Mouse (Mus musculus): Measurements from ENCODE around the gene Efemp2. TPM values are rescaled to one million over a fixed set of nuclear protein-coding genes. Genes with fewer than 3 reads are reported as not detected.

Gene Efemp2
- polyA plus RNA-seq (2011; ENCODE audit: insufficient read depth, insufficient read length, low replicate concordance, missing spikeins) = 229 and 236 TPM in 2 replicates

- Histone ChIP-seq H3K27ac (ENCODE audit: control insufficient read depth, insufficient read depth, low read depth, low read length, poor library complexity) (no peak within 1 kb of the TSS), H3K4me1 (ENCODE audit: control insufficient read depth, insufficient read depth, low read length) (no peaks in the 10 kb centered on the region), H3K4me3 (replicated peaks; ENCODE audit: control insufficient read depth, low read depth, low read length) (no peak within 1 kb of the TSS)
- 18% methylated on average over 22 of the region's 22 CpGs for WGBS
- no peak for TF ChIP-seq CTCF (IDR thresholded peaks at IDR 0.05; ENCODE audit: control insufficient read depth, insufficient read depth, low read length)
- TF ChIP-seq POLR2A (IDR thresholded peaks at IDR 0.05; ENCODE audit: borderline replicate concordance, control insufficient read depth, low read depth, low read length) = peak; percentile 33; the same call in 1 of the 2 replicates
Measured at GRCm38 (mm10) chr19:5473720-5474119, at the start of gene Efemp2. Gene Efemp2, plus strand, starts transcription at chr19:5473954.

- Histone ChIP-seq H3K27ac (ENCODE audit: control insufficient read depth, insufficient read depth, low read depth, low read length, poor library complexity) (peak overlapping the region; percentile 86), H3K4me3 (replicated peaks; ENCODE audit: control insufficient read depth, low read depth, low read length) (peak overlapping the region; percentile 66), H3K4me1 (ENCODE audit: control insufficient read depth, insufficient read depth, low read length) (no peaks in the 10 kb centered on the region; the same call in 1 of the 2 replicates)
- TF ChIP-seq POLR2A (IDR thresholded peaks at IDR 0.05; ENCODE audit: borderline replicate concordance, control insufficient read depth, low read depth, low read length) (no peak), CTCF (IDR thresholded peaks at IDR 0.05; ENCODE audit: control insufficient read depth, insufficient read depth, low read length) (no peak)
- WGBS = under 1% methylated on average over 47 of the region's 48 CpGs
Measured at GRCm38 (mm10) chr19:5424092-5424781, 49.5 kb upstream of the Efemp2 start.

- Histone ChIP-seq H3K4me1 (ENCODE audit: control insufficient read depth, insufficient read depth, low read length) (no peaks in the 10 kb centered on the region; the same call in 1 of the 2 replicates), H3K4me3 (replicated peaks; ENCODE audit: control insufficient read depth, low read depth, low read length) (peak within 1 kb of the TSS; percentile 100), H3K27ac (ENCODE audit: control insufficient read depth, insufficient read depth, low read depth, low read length, poor library complexity) (peak within 1 kb of the TSS; percentile 86)
- WGBS = under 1% methylated on average over 85 of the region's 87 CpGs
- TF ChIP-seq POLR2A (IDR thresholded peaks at IDR 0.05; ENCODE audit: borderline replicate concordance, control insufficient read depth, low read depth, low read length) = peak; percentile 43; the same call in 1 of the 2 replicates
- TF ChIP-seq CTCF (IDR thresholded peaks at IDR 0.05; ENCODE audit: control insufficient read depth, insufficient read depth, low read length) = no peak
Measured at GRCm38 (mm10) chr19:5424782-5425741, 48.7 kb upstream of the Efemp2 start, which contains the start of the genes Drap1 and AI837181. Gene Drap1, minus strand, starts transcription at chr19:5424979. Gene AI837181, plus strand, starts transcription at chr19:5425144.

- Histone ChIP-seq H3K27ac (ENCODE audit: control insufficient read depth, insufficient read depth, low read depth, low read length, poor library complexity) (peak overlapping the region; percentile 85), H3K4me1 (ENCODE audit: control insufficient read depth, insufficient read depth, low read length) (no peaks in the 10 kb centered on the region; the same call in 1 of the 2 replicates), H3K4me3 (replicated peaks; ENCODE audit: control insufficient read depth, low read depth, low read length) (peak overlapping the region; percentile 100)
- no peak for TF ChIP-seq POLR2A (IDR thresholded peaks at IDR 0.05; ENCODE audit: borderline replicate concordance, control insufficient read depth, low read depth, low read length)
- no peak for TF ChIP-seq CTCF (IDR thresholded peaks at IDR 0.05; ENCODE audit: control insufficient read depth, insufficient read depth, low read length)
- 86% methylated on average over 18 of the region's 18 CpGs for WGBS
Measured at GRCm38 (mm10) chr19:5425906-5426565, 47.7 kb upstream of the Efemp2 start.

- H3K27ac ChIP-seq (ENCODE audit: control insufficient read depth, insufficient read depth, low read depth, low read length, poor library complexity) = no peak overlapping the region
- H3K4me1 ChIP-seq (ENCODE audit: control insufficient read depth, insufficient read depth, low read length) = no peaks in the 10 kb centered on the region; the same call in 1 of the 2 replicates
- TF ChIP-seq POLR2A (IDR thresholded peaks at IDR 0.05; ENCODE audit: borderline replicate concordance, control insufficient read depth, low read depth, low read length) = no peak
- TF ChIP-seq CTCF (IDR thresholded peaks at IDR 0.05; ENCODE audit: control insufficient read depth, insufficient read depth, low read length) = no peak
- no peak overlapping the region for H3K4me3 ChIP-seq (replicated peaks; ENCODE audit: control insufficient read depth, low read depth, low read length)
- 90% methylated on average over 13 of the region's 13 CpGs for WGBS
Measured at GRCm38 (mm10) chr19:5426640-5427290, 47.0 kb upstream of the Efemp2 start.

GRCm38 (mm10) chr19:5428083-5428482 lies 45.7 kb upstream of the Efemp2 start:
- Histone ChIP-seq H3K27ac (ENCODE audit: control insufficient read depth, insufficient read depth, low read depth, low read length, poor library complexity) (no peak overlapping the region), H3K4me1 (ENCODE audit: control insufficient read depth, insufficient read depth, low read length) (no peaks in the 10 kb centered on the region; the same call in 1 of the 2 replicates), H3K4me3 (replicated peaks; ENCODE audit: control insufficient read depth, low read depth, low read length) (no peak overlapping the region)
- no peak for TF ChIP-seq POLR2A (IDR thresholded peaks at IDR 0.05; ENCODE audit: borderline replicate concordance, control insufficient read depth, low read depth, low read length)
- TF ChIP-seq CTCF (IDR thresholded peaks at IDR 0.05; ENCODE audit: control insufficient read depth, insufficient read depth, low read length) = no peak
- 61% methylated on average over 2 of the region's 2 CpGs for WGBS

- WGBS = 69% methylated on average over 4 of the region's 4 CpGs
- TF ChIP-seq CTCF (IDR thresholded peaks at IDR 0.05; ENCODE audit: control insufficient read depth, insufficient read depth, low read length) (no peak), POLR2A (IDR thresholded peaks at IDR 0.05; ENCODE audit: borderline replicate concordance, control insufficient read depth, low read depth, low read length) (no peak)
- Histone ChIP-seq H3K4me1 (ENCODE audit: control insufficient read depth, insufficient read depth, low read length) (no peaks in the 10 kb centered on the region; the same call in 1 of the 2 replicates), H3K4me3 (replicated peaks; ENCODE audit: control insufficient read depth, low read depth, low read length) (no peak overlapping the region), H3K27ac (ENCODE audit: control insufficient read depth, insufficient read depth, low read depth, low read length, poor library complexity) (no peak overlapping the region)
Measured at GRCm38 (mm10) chr19:5429219-5429618, 44.5 kb upstream of the Efemp2 start.
